Mouse (Mus musculus) testis, adult 2 months (tissue): ENCODE results near the gene Timeless.

Experiments used
- CTCF ChIP-seq: fragments of 200-500 bp; IDR thresholded peaks from 2 replicates; pipeline ENCODE4 v1.5.1; 2012; ENCODE audit warnings: low read depth, mild to moderate bottlenecking, inconsistent platforms, low read length, moderate library complexity; ENCODE audit not compliant: control insufficient read depth, insufficient read depth, insufficient replicate concordance
- POLR2A ChIP-seq: fragments of 200-500 bp; IDR thresholded peaks from 2 replicates; pipeline ENCODE4 v1.6.1; 2012; ENCODE audit warnings: low read depth, mild to moderate bottlenecking, inconsistent platforms, low read length, moderate library complexity; ENCODE audit not compliant: control insufficient read depth

GRCm38 (mm10) chr10:128282886-128283450 is 51.1 kb downstream of the Timeless start:
- TF ChIP-seq CTCF (no peak), POLR2A (no peak)
